Mouse (Mus musculus): ENCODE measurements at regions not wholly inside any gene's neighbourhood (a gene's known extent, or its start where the extent isn't known, plus 50 kb on each side); places are given as distances from the start of the nearest gene placed in this dataset.
"Not testable (repeated sequence)": the region's sequence is repeated elsewhere in the genome, so short reads cannot be mapped to it uniquely, and the experiment has no call there.

DNA sequence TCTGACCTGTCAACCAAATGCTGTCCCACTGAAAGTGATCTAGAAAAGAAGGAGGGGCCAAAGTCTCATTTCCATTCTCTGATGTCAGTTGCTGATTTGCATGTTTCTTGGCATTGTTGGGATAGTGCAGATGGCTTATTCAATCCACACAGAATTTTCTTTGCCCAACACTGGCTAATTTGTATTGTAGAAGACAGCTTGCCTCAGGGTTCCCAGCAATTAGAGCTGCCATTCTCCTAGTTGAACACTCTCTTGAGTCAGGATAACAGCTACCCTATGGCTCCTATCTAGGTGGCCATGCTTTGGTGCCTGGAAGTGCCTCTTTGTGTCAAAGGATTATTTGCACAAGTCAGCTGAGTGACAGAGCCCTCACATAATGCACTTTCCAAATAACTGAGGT, 569.0 kb downstream of the Lrriq3 start:
- H3K27me3 ChIP-seq: no peaks in the 10 kb centered on the region
- ATAC-seq (ENCODE audit: insufficient number of reproducible peaks, low FRiP score, low TSS enrichment, low read depth): no peak
- H3K4me1 ChIP-seq: no peaks in the 10 kb centered on the region
- no peak overlapping the region for H3K9ac ChIP-seq
- no peak overlapping the region for H3K4me3 ChIP-seq
- no peaks in the 10 kb centered on the region for H3K36me3 ChIP-seq
- H3K9me3 ChIP-seq: no peaks in the 10 kb centered on the region
- no peak overlapping the region for H3K27ac ChIP-seq
- H3K4me2 ChIP-seq: no peak overlapping the region

DNA sequence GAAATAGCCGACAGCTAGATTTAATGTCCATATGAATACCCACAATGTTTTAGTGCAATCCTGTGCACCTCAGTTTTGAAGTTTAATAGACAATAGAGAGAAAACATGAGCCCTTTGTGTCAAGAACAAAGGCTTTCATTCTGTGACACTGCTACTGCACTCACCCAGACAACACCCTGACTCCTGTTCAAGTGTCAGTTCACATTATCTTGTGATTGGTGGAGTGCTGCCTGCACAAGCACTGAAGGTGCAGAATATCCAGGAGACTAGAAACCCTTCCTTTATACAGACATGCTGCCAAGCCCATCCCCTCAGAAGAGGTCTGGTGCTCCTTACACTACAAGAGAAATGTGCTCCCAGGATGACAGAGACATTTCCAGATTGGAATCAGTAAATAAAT, 579.3 kb downstream of the Lrriq3 start:
- Histone ChIP-seq H3K27me3 (no peaks in the 10 kb centered on the region), H3K9me3 (no peaks in the 10 kb centered on the region), H3K4me3 (no peak overlapping the region), H3K4me1 (no peaks in the 10 kb centered on the region), H3K4me2 (no peak overlapping the region), H3K9ac (no peak overlapping the region), H3K27ac (no peak overlapping the region), H3K36me3 (no peaks in the 10 kb centered on the region)
- WGBS: 79% methylated on average over 1 of the region's 1 CpGs
- no peak for ATAC-seq (ENCODE audit: insufficient number of reproducible peaks, low FRiP score, low TSS enrichment, low read depth)

DNA sequence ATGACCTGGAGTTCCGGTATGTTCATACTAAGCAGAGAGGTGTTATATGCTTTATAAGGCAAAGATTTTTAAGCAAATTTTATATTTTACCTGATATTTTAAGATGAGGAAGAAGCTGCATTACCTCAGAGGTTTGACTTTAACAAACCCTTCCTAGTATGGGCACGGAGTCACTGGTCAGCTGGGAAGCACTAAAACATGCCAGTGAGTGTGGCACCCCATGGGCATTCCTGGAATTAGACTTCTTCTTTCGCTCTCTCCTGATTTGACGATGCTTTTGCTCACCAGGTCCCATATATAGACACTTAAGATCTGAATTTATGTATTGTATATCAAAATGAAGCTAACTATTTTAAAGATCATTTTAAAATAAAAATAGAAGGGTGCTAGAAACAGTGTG, 587.0 kb downstream of the Lrriq3 start:
- Histone ChIP-seq H3K27ac (no peak overlapping the region), H3K9me3 (no peaks in the 10 kb centered on the region), H3K9ac (no peak overlapping the region), H3K4me2 (no peak overlapping the region), H3K36me3 (no peaks in the 10 kb centered on the region), H3K4me1 (no peaks in the 10 kb centered on the region), H3K27me3 (no peaks in the 10 kb centered on the region), H3K4me3 (no peak overlapping the region)
- ATAC-seq (ENCODE audit: insufficient number of reproducible peaks, low FRiP score, low TSS enrichment, low read depth): no peak
- 76% methylated on average over 4 of the region's 4 CpGs for WGBS

DNA sequence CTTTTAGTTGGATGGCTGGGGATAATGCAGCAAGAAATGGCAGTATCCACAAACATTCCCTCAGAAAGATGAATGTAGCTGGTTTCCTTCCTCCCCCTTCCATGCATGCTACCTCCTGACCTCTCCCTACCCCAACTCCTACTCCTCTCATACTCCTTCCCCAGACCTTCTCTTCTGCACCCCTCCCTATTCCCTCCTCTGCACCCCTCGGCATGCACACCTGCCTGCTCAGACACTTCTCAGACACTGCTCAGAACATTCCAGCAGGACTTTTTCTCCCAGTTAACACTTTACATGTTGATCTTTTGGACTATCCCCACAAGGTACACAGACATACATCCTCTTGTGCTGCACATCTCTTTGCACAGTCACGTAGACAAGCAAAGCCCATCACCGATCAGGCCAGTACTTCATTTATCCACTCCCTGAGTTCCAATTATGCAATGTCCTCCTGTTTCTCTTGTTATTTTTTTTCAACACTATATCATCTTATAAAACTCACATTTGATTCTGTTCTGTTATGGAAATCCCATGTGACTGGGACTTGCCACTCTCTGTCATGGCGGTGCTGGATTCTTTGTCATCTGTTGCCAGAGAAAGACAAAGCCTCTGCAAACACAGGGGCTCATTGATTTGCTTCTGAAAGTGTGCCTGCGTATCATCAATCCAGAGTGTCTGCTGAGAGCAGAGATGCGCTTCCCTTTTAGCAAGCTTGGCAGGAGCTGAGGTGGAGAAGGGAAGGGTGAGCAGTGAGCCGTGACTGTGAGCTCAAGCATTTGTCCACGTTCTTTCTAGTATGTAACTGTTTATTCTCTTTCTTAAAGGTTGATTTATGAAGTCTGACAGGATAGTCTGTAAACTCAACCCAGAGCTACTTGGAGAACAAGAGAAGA, 589.9 kb downstream of the Lrriq3 start:
- Histone ChIP-seq H3K4me3 (no peak overlapping the region), H3K9me3 (no peaks in the 10 kb centered on the region), H3K9ac (no peak overlapping the region), H3K4me2 (no peak overlapping the region), H3K4me1 (no peaks in the 10 kb centered on the region), H3K27me3 (no peaks in the 10 kb centered on the region), H3K36me3 (no peaks in the 10 kb centered on the region), H3K27ac (no peak overlapping the region)
- WGBS: 71% methylated on average over 8 of the region's 8 CpGs
- no peak for ATAC-seq (ENCODE audit: insufficient number of reproducible peaks, low FRiP score, low TSS enrichment, low read depth)

DNA sequence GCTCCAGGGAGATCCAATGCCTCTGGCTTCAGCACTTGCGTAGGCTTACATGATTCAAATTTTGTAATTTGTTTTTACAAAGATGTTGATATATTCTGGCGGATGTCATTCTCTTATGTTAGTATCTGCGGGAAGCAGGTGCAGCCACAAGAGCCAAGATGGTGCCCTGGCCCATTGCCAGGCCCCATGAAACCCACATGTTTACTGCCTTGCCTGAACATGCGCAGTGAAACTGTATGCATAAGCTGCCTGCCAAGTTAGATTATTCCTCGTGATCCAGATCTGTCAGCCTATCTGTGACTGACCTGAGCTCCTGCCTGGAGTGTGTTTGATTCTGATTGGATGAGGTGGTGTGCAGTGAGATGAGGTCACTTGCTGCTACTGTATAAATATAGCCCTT, 595.1 kb downstream of the Lrriq3 start:
- no peak overlapping the region for H3K9ac ChIP-seq
- H3K4me3 ChIP-seq: no peak overlapping the region
- no peaks in the 10 kb centered on the region for H3K27me3 ChIP-seq
- ATAC-seq (ENCODE audit: insufficient number of reproducible peaks, low FRiP score, low TSS enrichment, low read depth): no peak
- no peak overlapping the region for H3K4me2 ChIP-seq
- H3K4me1 ChIP-seq: no peaks in the 10 kb centered on the region
- no peaks in the 10 kb centered on the region for H3K36me3 ChIP-seq
- no peak overlapping the region for H3K27ac ChIP-seq
- H3K9me3 ChIP-seq: no peaks in the 10 kb centered on the region
- WGBS: 63% methylated on average over 5 of the region's 5 CpGs

DNA sequence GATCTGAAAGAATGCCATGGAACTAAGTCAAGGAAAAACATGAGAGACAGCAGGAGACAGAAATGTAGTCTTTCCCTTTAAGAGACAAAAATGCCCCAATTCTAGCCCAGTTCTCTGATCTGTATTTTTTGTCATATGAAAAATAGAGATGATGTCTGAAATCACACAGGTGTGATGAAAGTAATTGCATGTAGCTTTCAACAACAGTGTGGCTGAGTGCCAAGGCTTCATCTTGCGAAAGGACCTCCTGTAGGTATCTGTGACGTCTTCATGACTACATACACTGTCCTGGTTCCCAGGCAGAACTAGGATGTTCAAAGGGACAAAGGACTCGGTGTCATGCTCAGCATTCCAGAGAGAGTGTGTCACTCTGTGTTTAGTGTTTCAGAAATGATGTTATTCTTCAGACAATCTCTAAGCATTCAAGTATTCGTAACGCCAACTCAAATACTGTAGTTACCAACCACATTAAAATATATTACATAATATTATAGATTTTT, 629.8 kb downstream of the Lrriq3 start:
- 80% methylated on average over 5 of the region's 5 CpGs for WGBS
- no peak for ATAC-seq (ENCODE audit: insufficient number of reproducible peaks, low FRiP score, low TSS enrichment, low read depth)
- Histone ChIP-seq H3K4me1 (no peaks in the 10 kb centered on the region), H3K36me3 (no peaks in the 10 kb centered on the region), H3K9ac (no peak overlapping the region), H3K4me2 (no peak overlapping the region), H3K9me3 (no peaks in the 10 kb centered on the region), H3K27ac (no peak overlapping the region), H3K27me3 (no peaks in the 10 kb centered on the region), H3K4me3 (no peak overlapping the region)

DNA sequence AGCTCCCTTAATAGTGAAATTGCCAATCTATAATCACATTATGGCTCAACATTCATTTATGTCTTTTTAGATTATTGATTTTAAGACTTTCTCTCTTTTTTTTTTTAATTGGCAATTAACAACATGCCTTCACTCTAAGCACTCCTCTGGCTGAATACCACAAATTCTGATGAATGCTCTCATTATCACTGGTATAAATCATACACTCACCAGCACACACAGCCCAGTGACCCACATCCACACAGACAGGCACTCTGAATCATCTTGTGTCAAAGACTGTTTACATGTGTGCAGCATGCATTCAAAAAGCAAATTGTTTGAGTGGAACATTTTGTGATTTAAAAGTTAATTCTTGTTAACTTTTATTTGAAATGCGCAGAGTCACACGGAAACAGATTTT, 649.2 kb downstream of the Lrriq3 start:
- Histone ChIP-seq H3K4me3 (no peak overlapping the region), H3K4me1 (no peaks in the 10 kb centered on the region), H3K27me3 (no peaks in the 10 kb centered on the region), H3K9ac (no peak overlapping the region), H3K4me2 (no peak overlapping the region), H3K9me3 (no peaks in the 10 kb centered on the region), H3K36me3 (no peaks in the 10 kb centered on the region), H3K27ac (no peak overlapping the region)
- 71% methylated on average over 2 of the region's 2 CpGs for WGBS
- no peak for ATAC-seq (ENCODE audit: insufficient number of reproducible peaks, low FRiP score, low TSS enrichment, low read depth)

DNA sequence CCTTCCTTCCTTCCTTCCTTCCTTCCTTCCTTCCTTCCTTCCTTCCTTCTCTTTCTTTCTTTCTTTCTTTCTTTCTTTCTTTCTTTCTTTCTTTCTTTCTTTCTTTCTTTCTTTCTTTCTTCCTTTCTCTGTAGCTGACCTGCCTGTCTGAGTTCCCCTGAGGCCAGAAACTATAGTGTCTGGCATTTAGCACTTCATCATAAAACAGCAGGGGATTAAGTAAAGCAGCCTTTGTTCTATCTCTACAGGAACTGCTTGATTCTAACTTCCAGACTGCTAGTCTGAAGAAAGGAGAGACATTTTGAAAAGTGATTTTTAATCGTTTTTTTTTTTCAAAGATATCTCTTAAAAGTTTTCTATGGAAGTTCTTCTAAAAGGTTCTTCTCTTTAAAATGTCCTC, 653.4 kb downstream of the Lrriq3 start:
- H3K4me3 ChIP-seq; H3K4me1 ChIP-seq; H3K9ac ChIP-seq; H3K9me3 ChIP-seq; H3K27ac ChIP-seq; H3K4me2 ChIP-seq; H3K27me3 ChIP-seq; H3K36me3 ChIP-seq; ATAC-seq (ENCODE audit: insufficient number of reproducible peaks, low FRiP score, low TSS enrichment, low read depth): not testable (repeated sequence)
- WGBS: 22% methylated on average over 1 of the region's 1 CpGs

DNA sequence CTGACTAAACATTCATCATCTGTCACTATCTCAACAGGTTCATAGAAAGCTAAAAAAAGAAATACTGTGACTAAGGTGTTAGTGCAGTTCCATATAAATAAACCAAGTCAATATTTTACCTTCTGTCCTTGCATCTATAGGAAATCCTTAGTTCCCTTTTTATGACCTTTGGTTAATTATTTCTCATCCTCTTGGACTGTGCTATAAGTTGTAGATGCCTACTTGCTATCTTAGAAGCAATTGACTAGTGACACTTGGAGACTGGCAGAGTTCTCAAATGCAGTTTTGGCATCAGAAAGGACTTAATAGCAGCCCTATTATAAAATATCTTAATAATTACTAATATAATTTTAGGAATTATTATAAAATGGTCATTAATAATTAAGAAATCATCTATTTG, 654.3 kb downstream of the Lrriq3 start:
- no peak for ATAC-seq (ENCODE audit: insufficient number of reproducible peaks, low FRiP score, low TSS enrichment, low read depth)
- Histone ChIP-seq H3K27ac (no peak overlapping the region), H3K27me3 (no peaks in the 10 kb centered on the region), H3K9ac (no peak overlapping the region), H3K4me3 (no peak overlapping the region), H3K9me3 (no peaks in the 10 kb centered on the region), H3K4me1 (no peaks in the 10 kb centered on the region), H3K36me3 (no peaks in the 10 kb centered on the region), H3K4me2 (no peak overlapping the region)

DNA sequence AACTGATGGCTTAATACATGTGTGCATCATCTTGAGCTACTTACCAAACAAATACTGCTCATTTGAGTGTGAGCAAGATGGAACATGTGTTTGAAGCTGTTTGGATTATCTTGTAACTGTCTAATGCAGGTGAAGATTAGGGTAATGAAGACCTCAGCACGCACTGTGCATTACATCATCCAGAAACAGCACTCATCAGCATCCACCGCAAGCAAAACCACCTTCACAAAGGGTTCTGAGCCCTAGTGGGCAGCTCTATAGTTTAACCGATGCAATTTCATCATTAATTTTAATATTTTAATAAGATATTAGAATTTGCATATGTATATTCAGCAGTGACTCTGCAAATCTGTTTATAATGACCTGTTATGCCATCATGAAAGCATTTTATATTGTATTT, 664.1 kb downstream of the Lrriq3 start:
- H3K36me3 ChIP-seq: no peaks in the 10 kb centered on the region
- H3K27me3 ChIP-seq: no peaks in the 10 kb centered on the region
- no peak overlapping the region for H3K27ac ChIP-seq
- 85% methylated on average over 3 of the region's 3 CpGs for WGBS
- no peak for ATAC-seq (ENCODE audit: insufficient number of reproducible peaks, low FRiP score, low TSS enrichment, low read depth)
- H3K4me2 ChIP-seq: no peak overlapping the region
- H3K4me1 ChIP-seq: no peaks in the 10 kb centered on the region
- H3K9ac ChIP-seq: no peak overlapping the region
- no peak overlapping the region for H3K4me3 ChIP-seq
- no peaks in the 10 kb centered on the region for H3K9me3 ChIP-seq

DNA sequence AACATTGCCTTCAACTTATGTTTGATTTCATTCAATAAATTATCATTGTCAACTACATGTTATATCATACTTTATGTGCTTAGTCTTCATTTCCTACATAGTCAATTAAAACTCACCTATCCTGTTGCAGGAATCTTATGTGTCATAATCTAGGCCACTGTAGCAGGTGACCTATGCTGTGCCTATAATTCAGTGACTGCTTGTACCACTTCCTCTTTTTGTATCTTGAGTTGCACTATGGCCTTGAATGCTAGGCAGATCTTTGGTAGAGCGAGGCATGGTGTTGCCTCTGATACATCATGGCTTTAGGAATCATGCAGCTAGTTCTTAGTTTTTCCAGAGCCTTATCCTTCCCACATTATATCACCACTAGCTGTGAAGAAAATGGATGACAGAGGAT, 682.8 kb downstream of the Lrriq3 start:
- H3K9ac ChIP-seq: no peak overlapping the region
- H3K36me3 ChIP-seq: no peaks in the 10 kb centered on the region
- H3K27me3 ChIP-seq: no peaks in the 10 kb centered on the region
- no peak overlapping the region for H3K27ac ChIP-seq
- ATAC-seq (ENCODE audit: insufficient number of reproducible peaks, low FRiP score, low TSS enrichment, low read depth): no peak
- whole genome bisulfite sequencing: 92% methylated on average over 1 of the region's 1 CpGs
- H3K9me3 ChIP-seq: no peaks in the 10 kb centered on the region
- no peak overlapping the region for H3K4me3 ChIP-seq
- no peak overlapping the region for H3K4me2 ChIP-seq
- H3K4me1 ChIP-seq: no peaks in the 10 kb centered on the region

DNA sequence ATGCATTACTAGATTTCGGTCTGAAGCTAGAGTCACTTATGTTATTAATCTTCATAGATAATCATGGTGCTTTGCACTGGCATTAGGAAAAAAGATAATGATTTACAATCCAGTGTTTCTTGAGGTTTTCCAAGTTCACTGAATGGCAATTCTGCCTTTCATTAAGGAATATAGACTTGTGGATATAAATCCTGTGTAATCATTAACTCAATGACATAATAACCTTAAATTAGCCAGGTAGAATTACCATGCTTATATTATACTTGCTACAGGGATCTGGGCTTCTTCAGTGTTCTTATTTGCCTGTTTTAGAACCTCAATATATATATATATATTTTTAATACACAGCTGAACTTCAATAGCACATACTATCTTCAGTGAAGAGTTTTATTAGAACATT, 683.8 kb downstream of the Lrriq3 start:
- H3K9me3 ChIP-seq: no peaks in the 10 kb centered on the region
- WGBS: 82% methylated on average over 1 of the region's 1 CpGs
- no peak overlapping the region for H3K9ac ChIP-seq
- no peak overlapping the region for H3K27ac ChIP-seq
- H3K4me3 ChIP-seq: no peak overlapping the region
- no peak overlapping the region for H3K4me2 ChIP-seq
- H3K27me3 ChIP-seq: no peaks in the 10 kb centered on the region
- H3K36me3 ChIP-seq: no peaks in the 10 kb centered on the region
- no peak for ATAC-seq (ENCODE audit: insufficient number of reproducible peaks, low FRiP score, low TSS enrichment, low read depth)
- H3K4me1 ChIP-seq: no peaks in the 10 kb centered on the region

DNA sequence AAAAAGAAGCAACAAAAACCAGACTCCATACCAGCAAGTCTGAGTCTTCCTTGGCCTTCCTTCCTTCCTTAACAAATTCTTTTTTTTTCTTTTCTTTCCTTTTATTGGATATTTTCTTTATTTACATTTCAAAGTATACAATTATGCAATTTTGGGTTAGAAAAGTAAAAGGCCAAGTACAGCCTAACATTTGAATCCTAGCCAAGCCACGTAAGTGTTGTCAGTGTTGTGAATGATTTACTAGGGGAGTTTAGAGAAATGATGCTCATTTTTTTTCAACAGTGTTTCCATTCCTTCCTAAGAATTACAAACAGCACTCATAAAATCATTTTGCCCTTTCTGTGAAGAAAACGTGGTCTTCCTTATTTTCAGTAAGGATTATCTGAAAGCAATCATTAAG, 722.5 kb downstream of the Lrriq3 start:
- no peaks in the 10 kb centered on the region for H3K4me1 ChIP-seq
- H3K36me3 ChIP-seq: no peaks in the 10 kb centered on the region
- no peak overlapping the region for H3K4me3 ChIP-seq
- no peak overlapping the region for H3K27ac ChIP-seq
- no peak overlapping the region for H3K4me2 ChIP-seq
- ATAC-seq (ENCODE audit: insufficient number of reproducible peaks, low FRiP score, low TSS enrichment, low read depth): no peak
- WGBS: 57% methylated on average over 2 of the region's 2 CpGs
- H3K27me3 ChIP-seq: no peaks in the 10 kb centered on the region
- no peak overlapping the region for H3K9ac ChIP-seq
- H3K9me3 ChIP-seq: no peaks in the 10 kb centered on the region
